Mouse (Mus musculus): ENCODE results near the gene Rasa3. TPM values are rescaled to one million over a fixed set of nuclear protein-coding genes. Genes with fewer than 3 reads are reported as not detected.
A peak's percentile ranks its signal among the peaks of the same experiment; 100 is the strongest.

Gene Rasa3
- total and polyA plus RNA-seq, 3 experiments: 22.4 to 28.0 TPM; not detected in 1

DNA sequence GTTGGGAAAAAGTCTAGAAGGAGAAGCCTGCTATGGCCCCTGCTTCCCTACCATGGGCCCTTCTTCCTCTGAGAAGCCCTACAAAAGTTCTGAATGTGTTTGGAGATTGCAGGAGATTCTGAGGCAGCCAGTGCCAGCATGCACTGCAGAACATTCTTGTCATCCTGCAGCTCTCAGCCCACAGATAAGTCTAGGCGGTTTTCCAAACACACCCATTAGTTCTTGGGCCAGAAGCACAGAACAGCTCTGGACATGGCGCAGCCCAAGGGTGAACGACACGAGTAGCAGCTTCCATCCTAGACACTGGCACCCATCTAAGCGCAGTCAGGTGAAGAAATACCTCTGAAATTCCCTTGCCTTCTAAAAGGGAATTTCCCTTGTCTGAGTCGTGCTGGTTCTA is 44.3 kb downstream of the Rasa3 start:
- Histone ChIP-seq H3K4me3 (ENCODE audit: control insufficient read depth in 1 of 2, insufficient read depth in 1 of 2, low read depth in 2 of 2, low read length in 2 of 2) (no peak overlapping the region), H3K36me3 (ENCODE audit: control insufficient read depth in 1 of 2, insufficient read depth in 2 of 2, low read length in 2 of 2) (peaks cover 0 to 13% of the 10 kb centered on the region in 2 experiments; a peak in 2 of 4 replicates), H3K27me3 (ENCODE audit: control insufficient read depth in 1 of 2, insufficient read depth in 2 of 2, low read length in 2 of 2) (no peaks in the 10 kb centered on the region), H3K79me2 (ENCODE audit: control insufficient read depth, insufficient read depth, low read length, poor library complexity) (no peaks in the 10 kb centered on the region), H3K4me1 (ENCODE audit: control insufficient read depth in 1 of 2, insufficient read depth in 2 of 2, low read length in 2 of 2) (peaks cover 4 to 13% of the 10 kb centered on the region in 2 experiments), H3K9ac (ENCODE audit: control insufficient read depth, low read depth, low read length, poor library complexity, severe bottlenecking) (no peak overlapping the region), H3K27ac (ENCODE audit: control insufficient read depth, low read depth, low read length) (no peak overlapping the region), H3K9me3 (replicated peaks; ENCODE audit: insufficient read depth, low read length) (no peaks in the 10 kb centered on the region)
- TF ChIP-seq MAFK (IDR thresholded peaks at IDR 0.05; ENCODE audit: borderline replicate concordance, low read depth, low read length) (no peak), GATA1 (IDR thresholded peaks at IDR 0.05; ENCODE audit: low read depth, low read length) (no peak), ZMIZ1 (IDR thresholded peaks at IDR 0.05; ENCODE audit: low read depth, low read length) (no peak), MYC (IDR thresholded peaks at IDR 0.05; ENCODE audit: low read depth, low read length) (no peak), ELF1 (IDR thresholded peaks at IDR 0.05; ENCODE audit: low read depth, low read length) (no peak), MEF2A (IDR thresholded peaks at IDR 0.05; ENCODE audit: extremely low read depth, insufficient replicate concordance, low read depth, low read length, poor library complexity, severe bottlenecking) (no peak), UBTF (IDR thresholded peaks at IDR 0.05; ENCODE audit: borderline replicate concordance, insufficient read depth, low read depth, low read length) (no peak), BHLHE40 (IDR thresholded peaks at IDR 0.05; ENCODE audit: borderline replicate concordance, low read depth, low read length) (no peak), TCF12 (IDR thresholded peaks at IDR 0.05; ENCODE audit: low read depth, low read length) (no peak), ETS1 (IDR thresholded peaks at IDR 0.05; ENCODE audit: low read depth, low read length) (no peak), CHD2 (IDR thresholded peaks at IDR 0.05; ENCODE audit: low read length) (no peak), POLR2AphosphoS5 (IDR thresholded peaks at IDR 0.05; ENCODE audit: borderline replicate concordance, low read depth, low read length) (no peak), USF2 (IDR thresholded peaks at IDR 0.05; ENCODE audit: borderline replicate concordance in 1 of 2, insufficient read depth in 1 of 2, low read depth in 1 of 2, low read length in 2 of 2) (no peak), SIN3A (IDR thresholded peaks at IDR 0.05; ENCODE audit: low read length) (no peak), TAL1 (IDR thresholded peaks at IDR 0.05; ENCODE audit: low read length) (no peak), NRF1 (IDR thresholded peaks at IDR 0.05; ENCODE audit: insufficient read depth, low read depth, low read length, poor library complexity, severe bottlenecking) (no peak), NELFE (IDR thresholded peaks at IDR 0.05; ENCODE audit: low read depth, low read length) (no peak), MYB (IDR thresholded peaks at IDR 0.05; ENCODE audit: low read depth, low read length) (no peak), EP300 (IDR thresholded peaks at IDR 0.05; ENCODE audit: low read depth in 1 of 2, low read length in 2 of 2) (no peak)
- peak; percentile 14 for DNase-seq (ENCODE audit: low read depth, low spot score)

- H3K27me3 ChIP-seq (ENCODE audit: control insufficient read depth in 1 of 2, insufficient read depth in 2 of 2, low read length in 2 of 2): no peaks in the 10 kb centered on the region
- peaks cover 4 to 13% of the 10 kb centered on the region in 2 experiments for H3K4me1 ChIP-seq (ENCODE audit: control insufficient read depth in 1 of 2, insufficient read depth in 2 of 2, low read length in 2 of 2)
- no peak for TF ChIP-seq MYB (IDR thresholded peaks at IDR 0.05; ENCODE audit: low read depth, low read length)
- TF ChIP-seq MAX (IDR thresholded peaks at IDR 0.05; ENCODE audit: low read length): peak; percentile 53; the same call in 1 of the 2 replicates
- TF ChIP-seq EP300 (IDR thresholded peaks at IDR 0.05; ENCODE audit: low read depth in 1 of 2, low read length in 2 of 2): 0 out of 4 replicates have a peak, but pooled peaks of 1 of the 2 experiments have one; percentile 33
- 0 out of 2 replicates have a peak, but pooled peaks have one; percentile 46 for TF ChIP-seq MAZ (IDR thresholded peaks at IDR 0.05; ENCODE audit: low read depth, low read length)
- no peak for TF ChIP-seq USF2 (IDR thresholded peaks at IDR 0.05; ENCODE audit: borderline replicate concordance in 1 of 2, insufficient read depth in 1 of 2, low read depth in 1 of 2, low read length in 2 of 2)
- TF ChIP-seq TCF12 (IDR thresholded peaks at IDR 0.05; ENCODE audit: low read depth, low read length): peak; percentile 31; the same call in 1 of the 2 replicates
- peak; percentile 85 for TF ChIP-seq SIN3A (IDR thresholded peaks at IDR 0.05; ENCODE audit: low read length)
- no peak for TF ChIP-seq MAFK (IDR thresholded peaks at IDR 0.05; ENCODE audit: borderline replicate concordance, low read depth, low read length)
- peak; percentile 52; the same call in 1 of the 2 replicates for TF ChIP-seq ELF1 (IDR thresholded peaks at IDR 0.05; ENCODE audit: low read depth, low read length)
- TF ChIP-seq GATA1 (IDR thresholded peaks at IDR 0.05; ENCODE audit: low read depth, low read length): peak; percentile 90
- peak; percentile 73 for TF ChIP-seq ETS1 (IDR thresholded peaks at IDR 0.05; ENCODE audit: low read depth, low read length)
- TF ChIP-seq ZMIZ1 (IDR thresholded peaks at IDR 0.05; ENCODE audit: low read depth, low read length): no peak
- TF ChIP-seq TBP (IDR thresholded peaks at IDR 0.05; ENCODE audit: low read depth, low read length): no peak
- TF ChIP-seq MXI1 (IDR thresholded peaks at IDR 0.05; ENCODE audit: low read depth, low read length): peak; percentile 88
- TF ChIP-seq RCOR1 (IDR thresholded peaks at IDR 0.05; ENCODE audit: low read depth, low read length): 0 out of 2 replicates have a peak, but pooled peaks have one; percentile 17
- no peak for TF ChIP-seq ZNF384 (IDR thresholded peaks at IDR 0.05; ENCODE audit: low read depth, low read length)
- no peaks in the 10 kb centered on the region for H3K79me2 ChIP-seq (ENCODE audit: control insufficient read depth, insufficient read depth, low read length, poor library complexity)
- peak overlapping the region; percentile 38 for H3K27ac ChIP-seq (ENCODE audit: control insufficient read depth, low read depth, low read length)
- H3K9me3 ChIP-seq (replicated peaks; ENCODE audit: insufficient read depth, low read length): no peaks in the 10 kb centered on the region
- peak; percentile 88 for DNase-seq (ENCODE audit: low read depth, low spot score)
- H3K4me3 ChIP-seq (ENCODE audit: control insufficient read depth in 1 of 2, insufficient read depth in 1 of 2, low read depth in 2 of 2, low read length in 2 of 2): no peak overlapping the region
- peak overlapping the region; percentile 24; the same call in 1 of the 2 replicates for H3K9ac ChIP-seq (ENCODE audit: control insufficient read depth, low read depth, low read length, poor library complexity, severe bottlenecking)
- peaks cover 0 to 13% of the 10 kb centered on the region in 2 experiments; a peak in 2 of 4 replicates for H3K36me3 ChIP-seq (ENCODE audit: control insufficient read depth in 1 of 2, insufficient read depth in 2 of 2, low read length in 2 of 2)
Measured at GRCm38 (mm10) chr8:13632309-13632708, 45.1 kb downstream of the Rasa3 start.

All from MEL (cell line).